In genomic region chr10:59377906-59378305, GRCm38 (mm10) we compare ENCODE assay signal across 40 mouse cellular contexts. TPM values are rescaled to one million over a fixed set of nuclear protein-coding genes. Genes with fewer than 3 reads are reported as not detected.
A peak's percentile ranks its signal among the peaks of the same experiment; 100 is the strongest.
DNase-seq lines count a peak whose midpoint lies in the region; ATAC-seq lines count a peak whose summit lies in the region.
"Had no signal": no experiment of that assay in that cellular context is flagged by ENCODE, and none has a peak within 500 bp of the region (broad histone marks: within the 10 kb centered on the region; RNA-seq: fewer than 3 reads in every experiment).

No protein-coding gene starts in this region.

- peaks cover 22% of the 10 kb centered on the region for H3K36me3 ChIP-seq in limb, embryonic 15.5 days
- H3K36me3 ChIP-seq in limb, embryonic 10.5 days = peaks cover 31% of the 10 kb centered on the region

- 0 out of 2 replicates have a peak overlapping the region, but pooled peaks have one; percentile 39 for H3K27ac ChIP-seq in limb, embryonic 15.5 days
- no peak overlapping the region for H3K27ac ChIP-seq in limb, embryonic 10.5 days
- H3K27ac ChIP-seq: forebrain, embryonic 10.5 days; forebrain, embryonic 15.5 days; hindbrain, embryonic 13.5 days; layer of hippocampus, adult 2 months; liver, embryonic 13.5 days; midbrain, embryonic 12.5 days; neural tube, embryonic 12.5 days had no signal

- no peaks in the 10 kb centered on the region for H3K4me1 ChIP-seq in limb, embryonic 15.5 days
- H3K4me1 ChIP-seq in limb, embryonic 10.5 days = no peaks in the 10 kb centered on the region
- H3K4me1 ChIP-seq: forebrain, embryonic 10.5 days; forebrain, embryonic 15.5 days; hindbrain, embryonic 13.5 days; midbrain, embryonic 12.5 days had no signal

- H3K27me3 ChIP-seq in limb, embryonic 15.5 days = no peaks in the 10 kb centered on the region
- H3K27me3 ChIP-seq in limb, embryonic 10.5 days (ENCODE audit: low read depth, poor library complexity, severe bottlenecking) = no peaks in the 10 kb centered on the region
- H3K27me3 ChIP-seq: forebrain, embryonic 15.5 days; hindbrain, embryonic 13.5 days; liver, embryonic 13.5 days; megakaryocyte, embryonic 14.5 days; midbrain, embryonic 12.5 days; neural tube, embryonic 12.5 days; Patski had no signal

- H3K9ac ChIP-seq in limb, embryonic 15.5 days = no peak overlapping the region
- H3K9ac ChIP-seq: forebrain, embryonic 15.5 days; hindbrain, embryonic 13.5 days; liver, embryonic 13.5 days; lung, embryonic 14.5 days; midbrain, embryonic 12.5 days; neural tube, embryonic 12.5 days had no signal

- ATAC-seq in limb, embryonic 15.5 days (ENCODE audit: insufficient number of reproducible peaks, low FRiP score, low TSS enrichment, low read depth) = no peak
- ATAC-seq: forebrain, embryonic 15.5 days; Patski had no signal

- no peaks in the 10 kb centered on the region for H3K9me3 ChIP-seq in limb, embryonic 15.5 days
- no peaks in the 10 kb centered on the region for H3K9me3 ChIP-seq in limb, embryonic 10.5 days (replicated peaks)
- H3K9me3 ChIP-seq: forebrain, embryonic 10.5 days; forebrain, embryonic 15.5 days; hindbrain, embryonic 13.5 days; liver, embryonic 13.5 days; megakaryocyte, embryonic 14.5 days; midbrain, embryonic 12.5 days; neural tube, embryonic 12.5 days had no signal

- 72% methylated on average over 10 of the region's 10 CpGs for WGBS in limb, embryonic 15.5 days
- 91% methylated on average over 10 of the region's 10 CpGs for WGBS in limb, embryonic 10.5 days

- H3K4me3 ChIP-seq in limb, embryonic 15.5 days = no peak overlapping the region
- H3K4me3 ChIP-seq in limb, embryonic 10.5 days = no peak overlapping the region
- H3K4me3 ChIP-seq: forebrain, embryonic 10.5 days; forebrain, embryonic 15.5 days; hindbrain, embryonic 13.5 days; layer of hippocampus, adult 2 months; liver, embryonic 13.5 days; megakaryocyte, embryonic 14.5 days; midbrain, embryonic 12.5 days; myocyte; neural tube, embryonic 12.5 days had no signal

- H3K4me2 ChIP-seq in limb, embryonic 15.5 days = no peak overlapping the region
- H3K4me2 ChIP-seq: forebrain, embryonic 15.5 days; heart, embryonic 11.5 days; hindbrain, embryonic 13.5 days; liver, embryonic 13.5 days; lung, embryonic 14.5 days; midbrain, embryonic 12.5 days; neural tube, embryonic 12.5 days had no signal

- no peak for DNase-seq in limb, embryonic 10.5 days (ENCODE audit: low spot score)
- peak; percentile 37 for DNase-seq in urinary bladder, postnatal 25 days (ENCODE audit: low spot score)
- no peak for DNase-seq in urinary bladder, adult 2 months (ENCODE audit: low spot score)
- peak; percentile 28 for DNase-seq in lung, postnatal 36 days
- DNase-seq in adrenal gland, postnatal 14 days = no peak
- DNase-seq in T-cell, adult 2 months (ENCODE audit: low spot score) = no peak
- DNase-seq in cerebellum, adult 11-12 months = no peak
- DNase-seq: adrenal gland, postnatal 25 days; cerebellum, adult 18-20 months; cerebellum, postnatal 10 days; gastrocnemius, postnatal 25 days; heart, adult 18-20 months; heart, postnatal 36 days; kidney, adult 11 months; kidney, postnatal 36 days; liver, embryonic 13.5 days; lung, embryonic 14.5 days; right cerebral cortex, postnatal 4 days; thymus, postnatal 4 days had no signal

RNA-seq across cellular contexts. Expression of gene Gm10273, which starts 17.5 kb away (rescaled TPM):
- polyA plus RNA-seq in limb, embryonic 15.5 days (2015; fragmentation: Nextera tagmentation; extraction: Ambion mirVana) = 2.0 and 7.8 TPM in 2 replicates
- 14.7 and 16.1 TPM in 2 replicates for polyA plus RNA-seq in limb, embryonic 10.5 days (2016; fragmentation: Nextera tagmentation; extraction: Ambion mirVana)
- 11.5 and 11.7 TPM in 2 replicates for polyA plus RNA-seq in urinary bladder, adult 2 months (2012; rRNA removed)
- 19.4 and 23.1 TPM in 2 replicates for total RNA-seq in adrenal gland, postnatal 14 days (2021)
- polyA plus RNA-seq: forebrain, embryonic 15.5 days had no signal

RNA-seq across cellular contexts. Expression of gene Pla2g12b, which starts 25.6 kb away (rescaled TPM):
- 0.27 TPM in 1 of 2 replicates, not detected in the other for polyA plus RNA-seq in limb, embryonic 15.5 days (2015; fragmentation: Nextera tagmentation; extraction: Ambion mirVana)
- not detected in 2 replicates for polyA plus RNA-seq in limb, embryonic 10.5 days (2016; fragmentation: Nextera tagmentation; extraction: Ambion mirVana)
- polyA plus RNA-seq in urinary bladder, adult 2 months (2012; rRNA removed) = 0.06 and 0.11 TPM in 2 replicates
- 0.64 and 8.6 TPM in 2 replicates for total RNA-seq in adrenal gland, postnatal 14 days (2021)
- total RNA-seq: adrenal gland, postnatal 25 days; gastrocnemius, adult 18-20 months; gastrocnemius, postnatal 25 days; heart, adult 18-20 months; heart, postnatal 36 days; layer of hippocampus, adult 2 months; layer of hippocampus, postnatal 14 days; left cerebral cortex, adult 8-10 months; left cerebral cortex, postnatal 36 days; MEL; midbrain, postnatal 0 days had no signal
- polyA plus RNA-seq: cortical plate, adult 2 months; forebrain, embryonic 10.5 days; forebrain, embryonic 15.5 days; hindbrain, embryonic 13.5 days; limb, embryonic 14.5 days; lung, embryonic 14.5 days; midbrain, embryonic 12.5 days; midbrain, postnatal 0 days; myocyte; neural tube, embryonic 12.5 days; Patski; spleen, adult 2 months; thymus, postnatal 0 days had no signal

RNA-seq across cellular contexts. Expression of gene P4ha1, which starts 54.8 kb away (rescaled TPM):
- 146 and 152 TPM in 2 replicates for polyA plus RNA-seq in limb, embryonic 15.5 days (2015; fragmentation: Nextera tagmentation; extraction: Ambion mirVana)
- 53.3 and 53.6 TPM in 2 replicates for polyA plus RNA-seq in limb, embryonic 10.5 days (2016; fragmentation: Nextera tagmentation; extraction: Ambion mirVana)
- 36.0 TPM in 2 replicates for polyA plus RNA-seq in urinary bladder, adult 2 months (2012; rRNA removed)
- total RNA-seq in adrenal gland, postnatal 14 days (2021) = 25.8 and 37.1 TPM in 2 replicates

Comparison
In these comparisons a context has a peak if more than half of its experiments do, and no peak if none do; other contexts are left out.
1. DNase-seq: peak in urinary bladder, postnatal 25 days (single experiment) and lung, postnatal 36 days (single experiment); none in limb, embryonic 10.5 days (single experiment), urinary bladder, adult 2 months (single experiment), adrenal gland, postnatal 14 days (single experiment), T-cell, adult 2 months (single experiment) and cerebellum, adult 11-12 months (single experiment).